Mouse (Mus musculus): ENCODE results near the gene Zfp341.

GRCm38 (mm10) chr2:154659070-154659469 lies 46.0 kb downstream of the Zfp341 start:
- TF ChIP-seq CTCF (IDR thresholded peaks at IDR 0.05; ENCODE audit: low read depth), result no peak
- TF ChIP-seq EP300 (IDR thresholded peaks at IDR 0.05; ENCODE audit: low read depth), result no peak
